Mouse (Mus musculus) macrophage (primary cell): ENCODE measurements around the gene Dpm3. TPM values are rescaled to one million over a fixed set of nuclear protein-coding genes. Genes with fewer than 3 reads are reported as not detected.

Experiments used
- H3K27ac ChIP-seq: fragments of 350-480 bp; formaldehyde crosslinking; 2 replicates; pipeline ENCODE4 v1.9.0; 2021
- H3K36me3 ChIP-seq: fragments of 350-480 bp; formaldehyde crosslinking; 2 replicates; pipeline ENCODE4 v1.9.0; 2021; ENCODE audit errors: inconsistent target
- H3K4me3 ChIP-seq: fragments of 350-480 bp; formaldehyde crosslinking; 2 replicates; pipeline ENCODE4 v1.9.0; 2021; ENCODE audit errors: inconsistent target
- H3K79me2 ChIP-seq: fragments of 350-480 bp; formaldehyde crosslinking; 2 replicates; pipeline ENCODE4 v1.9.0; 2021; ENCODE audit errors: inconsistent target
- WGBS: methylation state at CpG from one replicate; pipeline ENCODE4 v1.1.7; 2026; ENCODE audit warnings: inconsistent platforms; ENCODE audit not compliant: missing documents; 5-methylcytosine and 5-hydroxymethylcytosine counted together
- polyA plus RNA-seq: library from polyadenylated mRNA; stranded (reverse); fragments of 250-400 nt; gene quantifications from 3 replicates; pipeline ENCODE4 v1.2.4, GENCODE M21; 2018; ENCODE audit warnings: inconsistent platforms

Gene Dpm3
- polyA plus RNA-seq, 1 experiment from 2014 or later, result 23.7 TPM

GRCm38 (mm10) chr3:89270051-89270755, 11.0 kb downstream of the Dpm3 start, which contains the start of gene Slc50a1:
Slc50a1 (minus strand) TSS chr3:89270570.
- H3K27ac ChIP-seq, result peak within 1 kb of the TSS; percentile 45; the same call in 1 of the 2 replicates
- under 1% methylated on average over 39 of the region's 39 CpGs for WGBS

GRCm38 (mm10) chr3:89270891-89271290, 11.7 kb downstream of the Dpm3 start:
- 72% methylated on average over 6 of the region's 6 CpGs for WGBS
- H3K79me2 ChIP-seq, result peaks cover 11% of the 10 kb centered on the region; the same call in 1 of the 2 replicates
- H3K27ac ChIP-seq, result no peak overlapping the region
- peak overlapping the region; percentile 73; the same call in 1 of the 2 replicates for H3K4me3 ChIP-seq
- H3K36me3 ChIP-seq, result no peaks in the 10 kb centered on the region

More at GRCm38 (mm10) chr3:89270051-89270755, 11.0 kb downstream of the Dpm3 start, which contains the start of gene Slc50a1:
- Histone ChIP-seq H3K4me3 (peak within 1 kb of the TSS; percentile 73), H3K36me3 (no peaks in the 10 kb centered on the region), H3K79me2 (peaks cover 11% of the 10 kb centered on the region; the same call in 1 of the 2 replicates)

GRCm38 (mm10) chr3:89271760-89272159, 12.6 kb downstream of the Dpm3 start:
- Histone ChIP-seq H3K36me3 (no peaks in the 10 kb centered on the region), H3K4me3 (no peak overlapping the region), H3K79me2 (peaks cover 7% of the 10 kb centered on the region; the same call in 1 of the 2 replicates), H3K27ac (no peak overlapping the region)
- WGBS, result 98% methylated on average over 6 of the region's 6 CpGs

DNA sequence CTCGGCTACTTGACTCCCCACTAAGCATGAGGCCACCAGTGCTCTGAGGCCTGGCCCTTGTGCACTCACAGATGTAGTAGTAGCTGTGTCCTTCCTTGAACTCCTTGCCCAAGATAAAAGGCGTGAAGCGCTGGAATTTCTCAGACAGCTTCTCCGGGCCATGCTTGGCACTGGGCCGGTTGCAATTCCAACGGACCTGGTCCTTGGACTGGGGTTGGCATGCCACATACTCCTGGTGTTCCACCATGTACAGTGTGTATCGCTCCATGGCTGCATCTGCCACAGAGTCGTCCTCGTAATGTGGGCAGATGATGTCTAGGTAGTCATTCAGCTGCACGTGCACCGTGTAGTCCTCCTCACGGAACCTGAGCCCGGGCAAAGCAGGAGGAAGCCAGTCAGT, 16.9 kb downstream of the Dpm3 start:
- Histone ChIP-seq H3K36me3 (no peaks in the 10 kb centered on the region), H3K27ac (no peak overlapping the region), H3K79me2 (no peaks in the 10 kb centered on the region), H3K4me3 (no peak overlapping the region)
- WGBS, result 95% methylated on average over 13 of the region's 13 CpGs

- H3K79me2 ChIP-seq, result no peaks in the 10 kb centered on the region
- 76% methylated on average over 14 of the region's 14 CpGs for WGBS
- H3K4me3 ChIP-seq, result no peak overlapping the region
- H3K36me3 ChIP-seq, result no peaks in the 10 kb centered on the region
- H3K27ac ChIP-seq, result no peak overlapping the region
Measured at GRCm38 (mm10) chr3:89277281-89278021, 18.3 kb downstream of the Dpm3 start.

- no peaks in the 10 kb centered on the region for H3K79me2 ChIP-seq
- WGBS, result 84% methylated on average over 7 of the region's 7 CpGs
- H3K36me3 ChIP-seq, result no peaks in the 10 kb centered on the region
- H3K4me3 ChIP-seq, result no peak overlapping the region
- no peak overlapping the region for H3K27ac ChIP-seq
Measured at GRCm38 (mm10) chr3:89278107-89278506, 18.9 kb downstream of the Dpm3 start.

- H3K36me3 ChIP-seq, result no peaks in the 10 kb centered on the region
- H3K4me3 ChIP-seq, result no peak overlapping the region
- H3K27ac ChIP-seq, result no peak overlapping the region
- 47% methylated on average over 8 of the region's 8 CpGs for WGBS
- H3K79me2 ChIP-seq, result no peaks in the 10 kb centered on the region
Measured at GRCm38 (mm10) chr3:89278643-89279042, 19.5 kb downstream of the Dpm3 start.

DNA sequence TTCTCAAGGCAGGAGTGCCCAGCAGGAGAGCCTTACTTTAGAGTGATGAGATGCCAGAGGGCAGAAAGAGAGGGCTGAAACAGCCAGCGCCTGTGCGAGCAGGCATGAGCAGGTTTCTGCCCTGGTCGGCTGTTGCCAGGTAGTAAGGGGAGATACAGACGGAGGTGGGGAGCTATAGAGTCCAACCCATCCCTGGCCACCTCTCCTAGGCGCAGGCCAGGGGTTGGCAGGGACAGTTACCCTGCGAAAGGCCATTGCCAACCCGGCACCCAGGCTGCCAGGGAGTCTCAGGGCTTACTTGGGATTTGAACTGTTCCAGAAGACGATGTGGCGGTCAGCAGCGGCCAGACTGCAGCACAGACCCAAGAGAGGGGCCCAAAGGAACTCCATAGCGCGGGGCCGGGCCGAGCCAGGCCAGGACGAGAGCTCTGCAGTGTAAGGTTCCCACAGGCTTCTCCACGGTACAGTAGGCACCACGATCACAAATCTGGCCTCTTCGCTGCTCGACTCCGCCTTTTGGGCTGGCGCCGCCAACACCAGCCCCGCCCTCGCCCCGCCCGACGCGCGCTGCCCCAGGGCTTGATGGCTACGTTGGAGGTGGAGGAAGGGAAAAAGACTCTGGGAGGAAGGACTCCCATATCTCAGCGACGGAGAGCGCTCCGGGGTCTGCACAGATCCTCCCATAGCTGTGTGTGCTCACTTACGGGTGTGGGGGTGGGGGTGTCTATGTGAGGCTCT, 20.2 kb downstream of the Dpm3 start:
- Histone ChIP-seq H3K27ac (no peak overlapping the region), H3K4me3 (peak overlapping the region; percentile 33), H3K36me3 (no peaks in the 10 kb centered on the region), H3K79me2 (no peaks in the 10 kb centered on the region)
- 11% methylated on average over 35 of the region's 35 CpGs for WGBS

DNA sequence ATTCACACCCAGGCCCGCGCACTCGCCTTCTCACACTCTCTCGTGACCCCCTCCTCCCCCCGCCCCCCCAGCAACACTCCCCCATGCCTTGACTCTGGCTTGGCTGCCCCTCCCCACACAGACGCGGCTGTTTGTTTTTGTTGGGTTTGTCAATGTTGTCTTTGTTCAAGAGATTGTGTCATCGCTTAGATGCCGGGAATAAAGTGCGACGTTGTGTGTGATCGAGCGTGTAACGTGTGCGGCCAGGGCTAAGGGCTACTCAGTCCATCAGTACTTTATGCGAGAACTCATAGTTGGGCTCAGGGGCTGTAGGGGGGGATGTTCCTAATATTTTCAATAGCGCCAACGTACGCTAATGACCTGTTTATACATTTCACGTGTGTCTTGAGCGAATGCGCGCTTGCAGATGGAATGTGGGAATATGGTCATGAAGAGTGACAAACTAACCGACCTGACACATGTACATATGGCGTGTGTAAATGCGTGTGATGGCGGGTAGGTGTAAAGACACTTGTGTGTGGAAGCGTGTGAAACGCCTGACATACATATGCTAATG, 21.0 kb downstream of the Dpm3 start:
- WGBS, result 3% methylated on average over 29 of the region's 29 CpGs
- H3K4me3 ChIP-seq, result peak overlapping the region; percentile 33
- H3K79me2 ChIP-seq, result no peaks in the 10 kb centered on the region
- H3K36me3 ChIP-seq, result no peaks in the 10 kb centered on the region
- H3K27ac ChIP-seq, result no peak overlapping the region

- no peak within 1 kb of the TSS for H3K27ac ChIP-seq
- no peaks in the 10 kb centered on the region for H3K79me2 ChIP-seq
- H3K4me3 ChIP-seq, result peak within 1 kb of the TSS; percentile 33
- WGBS, result 3% methylated on average over 51 of the region's 52 CpGs
- H3K36me3 ChIP-seq, result no peaks in the 10 kb centered on the region
Measured at GRCm38 (mm10) chr3:89280606-89281511, 21.7 kb downstream of the Dpm3 start, which contains the start of gene Efna1. Efna1 (minus strand) TSS chr3:89281142.

- 19% methylated on average over 20 of the region's 20 CpGs for WGBS
- Histone ChIP-seq H3K4me3 (peak overlapping the region; percentile 31), H3K79me2 (no peaks in the 10 kb centered on the region), H3K36me3 (no peaks in the 10 kb centered on the region), H3K27ac (no peak overlapping the region)
Measured at GRCm38 (mm10) chr3:89281579-89282290, 22.6 kb downstream of the Dpm3 start.

DNA sequence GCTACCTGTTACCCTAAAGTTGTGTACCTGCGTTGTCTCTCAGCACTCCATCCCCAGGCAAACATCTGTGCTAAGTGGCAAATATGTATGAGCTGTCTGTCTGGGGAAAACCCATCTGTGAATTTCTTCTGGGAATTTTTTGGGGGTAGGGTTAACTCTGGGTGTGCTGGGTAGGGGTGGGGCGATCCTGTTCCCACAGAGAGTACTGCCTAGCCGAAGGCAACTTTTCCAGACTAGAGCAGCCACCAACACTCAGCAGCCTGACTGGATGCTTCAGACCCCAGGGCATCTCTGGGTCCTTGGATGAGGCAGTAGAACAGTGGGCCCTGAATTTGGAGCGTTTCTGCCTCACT, 23.1 kb downstream of the Dpm3 start:
- WGBS, result 45% methylated on average over 4 of the region's 4 CpGs
- H3K4me3 ChIP-seq, result no peak overlapping the region
- no peaks in the 10 kb centered on the region for H3K36me3 ChIP-seq
- no peaks in the 10 kb centered on the region for H3K79me2 ChIP-seq
- no peak overlapping the region for H3K27ac ChIP-seq

- Histone ChIP-seq H3K79me2 (no peaks in the 10 kb centered on the region), H3K27ac (no peak overlapping the region), H3K4me3 (no peak overlapping the region), H3K36me3 (no peaks in the 10 kb centered on the region)
- WGBS, result 100% methylated on average over 3 of the region's 3 CpGs
Measured at GRCm38 (mm10) chr3:89284261-89284660, 25.1 kb downstream of the Dpm3 start.
